Mouse (Mus musculus) midbrain, embryonic 10.5 days (tissue): ENCODE data around the gene Mrpl42. TPM values are rescaled to one million over a fixed set of nuclear protein-coding genes. Genes with fewer than 3 reads are reported as not detected.

ENCODE experiments used
- DNase-seq: peaks from one replicate; pipeline ENCODE4 v3.0.0-alpha.2; 2017; ENCODE audit warnings: low spot score
- H3K27ac ChIP-seq: fragments of 300-500 bp; sonication (generic); replicated peaks from 2 replicates; pipeline ENCODE4 v1.5.1; 2016; ENCODE audit warnings: mild to moderate bottlenecking
- H3K27me3 ChIP-seq: fragments of 300-500 bp; sonication (generic); 2 replicates; pipeline ENCODE4 v1.6.1; 2016; ENCODE audit warnings: low read depth, mild to moderate bottlenecking; ENCODE audit not compliant: poor library complexity, severe bottlenecking
- H3K36me3 ChIP-seq: fragments of 300-500 bp; sonication (generic); 2 replicates; pipeline ENCODE4 v1.6.1; 2016; ENCODE audit warnings: mild to moderate bottlenecking, moderate library complexity
- H3K4me1 ChIP-seq: fragments of 300-500 bp; sonication (generic); 2 replicates; pipeline ENCODE4 v1.6.1; 2016
- H3K4me3 ChIP-seq: fragments of 300-500 bp; sonication (generic); 2 replicates; pipeline ENCODE4 v1.5.1; 2016; ENCODE audit warnings: mild to moderate bottlenecking, moderate library complexity
- H3K9me3 ChIP-seq: fragments of 300-500 bp; sonication (generic); replicated peaks from 2 replicates; pipeline ENCODE4 v1.6.1; 2016; ENCODE audit warnings: mild to moderate bottlenecking
- WGBS: fragments of 180-500 bp; shearing (Covaris S2); methylation state at CpG from one replicate; pipeline ENCODE4 v1.1.7; 2016; 5-methylcytosine and 5-hydroxymethylcytosine counted together
- polyA plus RNA-seq: library from polyadenylated mRNA; unstranded; fragments of >200 nt; fragmentation: Nextera tagmentation; extraction: Ambion mirVana; gene quantifications from 2 replicates; pipeline ENCODE4 v1.2.1, GENCODE M21; 2016

Gene Mrpl42
- polyA plus RNA-seq, 1 experiment from 2014 or later: 398 TPM

DNA sequence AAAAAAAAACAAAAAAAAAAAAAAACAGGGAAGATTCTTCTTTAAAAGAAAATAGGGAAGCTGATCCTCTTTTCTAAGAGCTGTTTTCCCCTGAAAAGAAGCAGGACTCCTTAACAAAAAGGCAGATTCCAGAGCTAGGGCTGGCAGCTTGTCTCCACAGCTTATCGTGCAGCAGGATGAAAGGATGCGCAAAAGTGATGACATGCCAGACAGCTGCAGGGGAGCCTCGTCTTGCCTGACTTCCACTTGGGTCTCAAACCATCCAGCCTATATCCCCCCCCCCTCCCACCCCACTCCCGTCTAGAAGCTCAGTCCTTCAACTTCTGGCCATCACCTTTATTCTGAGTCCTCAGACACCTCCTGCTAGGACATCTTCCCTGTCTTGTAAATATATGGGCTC, 32.8 kb downstream of the Mrpl42 start:
- Histone ChIP-seq H3K4me3 (no peak overlapping the region), H3K36me3 (no peaks in the 10 kb centered on the region), H3K4me1 (peaks cover 11% of the 10 kb centered on the region), H3K9me3 (no peaks in the 10 kb centered on the region), H3K27me3 (no peaks in the 10 kb centered on the region), H3K27ac (no peak overlapping the region)
- 66% methylated on average over 4 of the region's 4 CpGs for WGBS
- DNase-seq: no peak

DNA sequence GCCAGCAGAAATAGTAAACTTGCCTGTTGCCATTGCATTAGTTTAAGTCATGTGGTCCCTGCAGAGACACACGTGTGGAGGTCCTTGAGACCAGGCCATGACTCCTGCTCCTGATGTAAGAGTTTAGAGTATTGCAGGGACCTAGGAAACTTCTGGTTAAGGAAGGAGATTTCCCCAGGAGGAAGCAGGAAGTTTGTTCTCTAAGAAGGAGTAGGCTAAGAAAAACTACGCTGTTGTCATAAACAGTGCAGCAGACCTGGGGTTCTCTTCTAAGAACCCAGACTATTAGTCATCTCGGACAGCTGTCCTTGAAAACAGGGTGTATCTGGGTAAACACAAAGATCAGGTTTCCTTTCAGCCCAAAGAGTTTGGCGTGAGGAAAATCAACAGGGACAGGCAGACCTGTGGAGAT, 36.2 kb downstream of the Mrpl42 start:
- H3K36me3 ChIP-seq: no peaks in the 10 kb centered on the region
- no peak for DNase-seq
- no peaks in the 10 kb centered on the region for H3K9me3 ChIP-seq
- H3K27me3 ChIP-seq: no peaks in the 10 kb centered on the region
- H3K4me3 ChIP-seq: no peak overlapping the region
- H3K4me1 ChIP-seq: peaks cover 22% of the 10 kb centered on the region
- WGBS: 63% methylated on average over 4 of the region's 4 CpGs
- no peak overlapping the region for H3K27ac ChIP-seq

DNA sequence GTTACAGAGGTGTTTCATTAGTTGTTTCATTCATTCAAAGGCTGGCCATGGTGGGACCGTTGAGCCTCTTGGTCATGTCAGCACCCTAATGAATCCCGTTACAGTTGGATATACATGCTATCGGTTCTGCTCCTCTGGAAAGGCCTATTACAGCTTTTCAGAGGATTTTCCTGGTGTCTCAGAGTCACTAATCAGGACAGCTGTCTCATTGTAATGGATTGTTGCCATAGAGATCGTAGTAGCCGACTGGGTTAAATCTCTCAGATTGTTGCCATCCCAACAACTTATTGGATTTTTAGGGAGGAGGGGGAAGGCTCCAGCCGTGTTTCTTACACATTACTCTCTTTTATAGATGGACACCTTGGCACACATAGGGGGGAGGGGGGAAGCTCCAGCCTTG, 37.2 kb downstream of the Mrpl42 start:
- no peak for DNase-seq
- 73% methylated on average over 6 of the region's 6 CpGs for WGBS
- peaks cover 22% of the 10 kb centered on the region for H3K4me1 ChIP-seq
- H3K27ac ChIP-seq: no peak overlapping the region; the same call in 1 of the 2 replicates
- H3K9me3 ChIP-seq: no peaks in the 10 kb centered on the region
- no peaks in the 10 kb centered on the region for H3K27me3 ChIP-seq
- no peaks in the 10 kb centered on the region for H3K36me3 ChIP-seq
- no peak overlapping the region for H3K4me3 ChIP-seq

DNA sequence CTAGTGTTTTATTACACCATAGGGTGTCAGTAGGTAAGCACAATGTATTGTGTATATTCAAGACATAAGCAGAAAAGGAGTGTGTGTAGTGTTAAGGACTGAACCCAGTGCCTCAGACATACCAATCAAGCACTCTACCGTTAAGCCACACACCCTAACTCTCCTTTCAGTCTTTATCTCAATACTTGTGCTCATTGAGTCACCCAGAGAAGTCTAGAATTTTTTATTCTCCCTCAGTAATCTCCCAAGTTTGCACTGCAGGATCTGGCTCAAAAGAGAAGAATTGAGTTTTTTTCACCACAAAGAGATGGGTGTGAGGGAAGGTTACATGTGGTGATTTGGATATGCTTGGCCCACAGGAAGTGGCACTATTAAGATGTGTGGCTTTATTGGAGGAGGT, 39.5 kb downstream of the Mrpl42 start:
- DNase-seq: no peak
- Histone ChIP-seq H3K27me3 (no peaks in the 10 kb centered on the region), H3K9me3 (no peaks in the 10 kb centered on the region), H3K27ac (no peak overlapping the region), H3K36me3 (no peaks in the 10 kb centered on the region), H3K4me1 (peaks cover 22% of the 10 kb centered on the region), H3K4me3 (no peak overlapping the region)
- WGBS: 84% methylated on average over 1 of the region's 1 CpGs

DNA sequence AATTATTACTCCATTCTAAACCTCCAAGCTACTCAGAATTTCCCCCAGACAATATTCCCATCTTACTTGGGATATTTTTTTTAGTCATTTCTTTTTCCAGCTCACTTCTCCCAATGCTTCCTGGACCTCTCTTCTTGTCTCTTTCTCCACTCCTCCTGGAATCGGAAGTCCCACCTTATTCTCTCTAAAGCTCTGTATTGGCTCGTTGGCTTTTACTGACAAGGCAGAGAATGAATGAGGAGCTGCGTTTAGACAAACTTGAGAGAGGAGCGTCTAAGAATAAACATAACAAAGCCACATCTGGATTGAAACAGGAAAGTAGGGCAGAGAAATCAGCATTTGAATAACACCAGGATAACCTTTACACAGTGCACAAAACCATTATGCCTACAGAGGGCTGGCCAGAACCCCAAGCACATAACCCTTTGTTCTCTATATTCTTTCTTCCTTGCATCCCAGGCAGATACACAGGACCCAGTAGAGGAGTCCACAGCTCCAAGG, 40.6 kb downstream of the Mrpl42 start:
- no peak for DNase-seq
- H3K9me3 ChIP-seq: no peaks in the 10 kb centered on the region
- WGBS: 61% methylated on average over 4 of the region's 4 CpGs
- H3K4me3 ChIP-seq: no peak overlapping the region
- H3K27ac ChIP-seq: no peak overlapping the region; the same call in 1 of the 2 replicates
- no peaks in the 10 kb centered on the region for H3K36me3 ChIP-seq
- no peaks in the 10 kb centered on the region for H3K27me3 ChIP-seq
- H3K4me1 ChIP-seq: peaks cover 20% of the 10 kb centered on the region

DNA sequence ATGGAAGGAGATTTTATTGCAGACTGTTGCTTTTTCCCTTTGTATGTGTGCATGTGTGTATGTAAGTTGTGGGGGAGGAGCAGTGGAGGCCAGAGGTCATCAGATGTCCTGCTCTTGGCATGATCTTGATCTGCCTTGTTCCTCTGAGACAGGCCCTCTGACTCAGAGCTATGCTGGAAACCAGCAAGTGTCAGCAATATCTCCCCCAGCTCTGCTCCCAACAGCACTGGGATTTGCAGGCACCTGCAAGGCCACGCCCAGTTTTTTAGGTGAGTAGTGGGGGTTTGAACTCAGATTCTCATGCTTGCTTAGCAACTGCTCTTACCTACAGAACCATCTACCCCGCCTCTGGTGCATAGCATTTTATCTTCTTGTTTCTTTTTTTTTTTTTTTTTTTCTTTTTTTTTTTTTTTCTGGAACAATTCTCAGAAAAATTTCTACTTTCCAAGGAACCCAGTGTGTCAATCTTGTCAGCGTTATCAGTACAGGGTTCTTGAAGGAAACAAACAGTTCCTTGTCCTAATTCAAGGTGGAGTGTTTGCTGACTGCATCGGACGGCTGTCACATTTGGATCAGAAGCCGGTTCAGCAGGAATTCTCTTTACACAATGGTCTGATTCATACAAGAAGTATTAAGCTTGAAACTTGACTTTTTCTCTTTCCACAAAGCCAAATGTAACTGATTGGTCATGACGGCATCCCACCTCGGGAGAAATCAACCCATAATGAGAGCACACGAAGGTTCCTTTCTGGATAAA, 43.5 kb downstream of the Mrpl42 start:
- Histone ChIP-seq H3K36me3 (no peaks in the 10 kb centered on the region), H3K4me3 (no peak overlapping the region), H3K9me3 (no peaks in the 10 kb centered on the region), H3K4me1 (peaks cover 11% of the 10 kb centered on the region), H3K27me3 (no peaks in the 10 kb centered on the region), H3K27ac (no peak overlapping the region)
- WGBS: 91% methylated on average over 9 of the region's 9 CpGs
- DNase-seq: no peak

DNA sequence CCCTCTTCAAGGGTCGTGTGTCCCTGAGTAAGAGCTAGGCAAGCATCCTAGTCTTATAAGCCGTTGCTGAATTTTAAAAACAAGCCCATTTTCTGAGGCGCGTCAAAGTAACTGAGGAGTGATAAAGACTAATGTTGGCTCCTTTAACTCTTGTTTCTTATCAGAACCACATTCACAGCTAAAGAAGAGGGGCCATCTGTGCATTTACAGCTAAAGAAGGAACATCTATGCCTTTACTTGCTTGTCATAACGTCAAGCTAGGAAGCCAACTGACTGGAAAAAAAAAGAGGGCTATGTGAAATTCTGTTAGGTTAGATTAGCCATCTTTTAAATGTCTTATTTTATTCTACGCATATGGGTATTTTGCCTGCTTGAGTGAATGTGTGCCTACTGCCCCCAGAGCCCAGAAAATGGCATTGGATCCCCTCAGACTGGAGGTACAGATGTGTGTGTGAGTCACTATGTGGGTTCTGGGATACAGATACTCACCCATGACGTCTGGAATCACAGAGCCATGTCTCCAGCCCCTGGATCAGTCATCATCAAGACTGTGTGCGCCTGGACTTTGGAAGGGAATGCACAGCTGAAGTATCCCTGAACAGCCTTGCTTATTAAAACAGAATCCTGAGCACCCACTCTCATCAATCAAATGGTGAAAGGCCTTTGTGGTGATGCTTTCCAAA, 44.2 kb downstream of the Mrpl42 start:
- H3K9me3 ChIP-seq: no peaks in the 10 kb centered on the region
- no peak overlapping the region for H3K27ac ChIP-seq
- H3K4me1 ChIP-seq: peaks cover 11% of the 10 kb centered on the region
- 90% methylated on average over 8 of the region's 8 CpGs for WGBS
- no peak overlapping the region for H3K4me3 ChIP-seq
- no peak for DNase-seq
- no peaks in the 10 kb centered on the region for H3K27me3 ChIP-seq
- H3K36me3 ChIP-seq: no peaks in the 10 kb centered on the region

DNA sequence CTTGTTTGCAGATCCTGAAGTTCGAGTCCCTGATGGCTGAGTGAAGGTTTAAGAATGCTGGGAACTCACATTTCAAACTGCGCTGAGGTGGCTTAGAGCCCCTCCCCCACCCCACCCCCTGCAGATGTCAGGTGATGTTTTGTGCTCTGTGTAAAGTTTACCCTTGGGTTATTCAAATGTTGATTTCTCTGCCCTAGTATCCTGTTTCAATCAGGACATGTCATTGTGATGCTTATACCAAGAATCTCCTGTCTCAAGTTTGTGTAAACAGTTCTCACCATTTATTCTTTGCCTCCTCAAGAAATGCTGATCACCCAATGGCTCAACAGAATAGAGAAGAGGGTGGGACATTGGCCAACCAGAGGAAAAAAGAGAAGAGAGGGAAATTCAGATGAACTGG, 45.6 kb downstream of the Mrpl42 start:
- Histone ChIP-seq H3K27me3 (no peaks in the 10 kb centered on the region), H3K4me3 (no peak overlapping the region), H3K9me3 (no peaks in the 10 kb centered on the region), H3K27ac (no peak overlapping the region), H3K4me1 (peaks cover 7% of the 10 kb centered on the region), H3K36me3 (no peaks in the 10 kb centered on the region)
- DNase-seq: no peak
- 58% methylated on average over 2 of the region's 2 CpGs for WGBS

DNA sequence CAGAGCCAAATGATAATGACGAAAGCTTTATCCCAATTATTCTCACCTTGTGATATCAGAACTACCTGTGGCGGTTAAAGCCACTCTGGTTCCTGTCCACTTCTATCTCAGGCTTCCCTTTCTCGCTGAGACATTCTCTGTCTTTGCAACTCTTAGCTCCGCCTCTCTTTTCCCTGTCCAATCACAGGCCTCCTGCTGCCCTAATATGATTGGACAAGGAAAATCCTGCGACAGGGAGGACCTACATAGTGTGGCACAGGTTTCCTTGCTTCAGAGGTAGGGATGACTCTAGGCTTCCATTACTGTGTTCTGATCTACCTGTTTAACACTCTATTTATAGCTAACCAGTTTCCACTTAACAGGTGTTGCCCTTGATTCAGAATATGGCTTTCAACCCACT, 48.5 kb downstream of the Mrpl42 start:
- no peak for DNase-seq
- H3K4me3 ChIP-seq: no peak overlapping the region
- no peak overlapping the region for H3K27ac ChIP-seq
- no peaks in the 10 kb centered on the region for H3K36me3 ChIP-seq
- no peaks in the 10 kb centered on the region for H3K4me1 ChIP-seq
- WGBS: 88% methylated on average over 5 of the region's 5 CpGs
- H3K27me3 ChIP-seq: no peaks in the 10 kb centered on the region
- no peaks in the 10 kb centered on the region for H3K9me3 ChIP-seq

DNA sequence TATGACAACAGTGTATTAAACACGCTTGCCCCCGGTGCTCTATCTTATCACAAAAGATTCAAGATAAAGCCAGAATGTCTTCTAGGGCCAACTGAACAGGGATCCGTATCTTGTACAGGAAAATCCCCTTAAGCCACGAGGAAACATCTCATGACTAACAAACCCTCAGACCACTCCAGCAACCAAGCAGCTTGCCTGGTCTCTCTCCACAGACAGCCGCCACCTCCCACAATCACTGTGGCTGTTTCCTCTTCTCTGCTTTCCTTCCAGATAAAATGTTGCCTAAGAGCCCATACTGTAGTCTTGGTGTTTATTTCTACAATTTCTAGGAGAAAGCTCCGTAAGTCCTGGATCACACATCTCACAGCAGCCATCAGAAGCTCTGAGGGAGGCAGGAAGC, 52.7 kb downstream of the Mrpl42 start:
- Histone ChIP-seq H3K9me3 (no peaks in the 10 kb centered on the region), H3K4me1 (no peaks in the 10 kb centered on the region), H3K36me3 (no peaks in the 10 kb centered on the region), H3K27ac (no peak overlapping the region), H3K4me3 (no peak overlapping the region), H3K27me3 (no peaks in the 10 kb centered on the region)
- WGBS: 86% methylated on average over 6 of the region's 6 CpGs
- DNase-seq: no peak

DNA sequence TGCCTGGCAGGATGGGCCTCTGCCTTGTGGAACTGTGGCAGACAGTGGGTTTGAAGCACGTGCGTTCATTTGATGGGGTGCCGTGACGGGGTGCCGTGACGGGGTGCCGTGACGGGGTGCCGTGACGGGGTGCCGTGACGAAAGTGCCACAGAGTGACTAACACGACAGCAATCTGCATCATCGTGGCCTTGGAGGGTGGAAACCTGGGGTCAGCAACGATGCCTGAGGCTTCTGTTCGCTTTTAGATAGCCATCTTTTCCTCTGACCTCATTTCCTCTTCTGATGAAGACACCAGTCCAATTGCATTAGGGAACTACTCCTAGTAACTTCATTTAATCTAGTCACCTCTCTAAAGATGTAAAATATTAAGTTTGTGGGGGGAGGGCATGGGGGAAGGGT, 53.8 kb downstream of the Mrpl42 start:
- no peak overlapping the region for H3K27ac ChIP-seq
- no peaks in the 10 kb centered on the region for H3K36me3 ChIP-seq
- no peaks in the 10 kb centered on the region for H3K4me1 ChIP-seq
- no peaks in the 10 kb centered on the region for H3K27me3 ChIP-seq
- no peak overlapping the region for H3K4me3 ChIP-seq
- no peaks in the 10 kb centered on the region for H3K9me3 ChIP-seq
- WGBS: 95% methylated on average over 16 of the region's 16 CpGs
- DNase-seq: no peak

DNA sequence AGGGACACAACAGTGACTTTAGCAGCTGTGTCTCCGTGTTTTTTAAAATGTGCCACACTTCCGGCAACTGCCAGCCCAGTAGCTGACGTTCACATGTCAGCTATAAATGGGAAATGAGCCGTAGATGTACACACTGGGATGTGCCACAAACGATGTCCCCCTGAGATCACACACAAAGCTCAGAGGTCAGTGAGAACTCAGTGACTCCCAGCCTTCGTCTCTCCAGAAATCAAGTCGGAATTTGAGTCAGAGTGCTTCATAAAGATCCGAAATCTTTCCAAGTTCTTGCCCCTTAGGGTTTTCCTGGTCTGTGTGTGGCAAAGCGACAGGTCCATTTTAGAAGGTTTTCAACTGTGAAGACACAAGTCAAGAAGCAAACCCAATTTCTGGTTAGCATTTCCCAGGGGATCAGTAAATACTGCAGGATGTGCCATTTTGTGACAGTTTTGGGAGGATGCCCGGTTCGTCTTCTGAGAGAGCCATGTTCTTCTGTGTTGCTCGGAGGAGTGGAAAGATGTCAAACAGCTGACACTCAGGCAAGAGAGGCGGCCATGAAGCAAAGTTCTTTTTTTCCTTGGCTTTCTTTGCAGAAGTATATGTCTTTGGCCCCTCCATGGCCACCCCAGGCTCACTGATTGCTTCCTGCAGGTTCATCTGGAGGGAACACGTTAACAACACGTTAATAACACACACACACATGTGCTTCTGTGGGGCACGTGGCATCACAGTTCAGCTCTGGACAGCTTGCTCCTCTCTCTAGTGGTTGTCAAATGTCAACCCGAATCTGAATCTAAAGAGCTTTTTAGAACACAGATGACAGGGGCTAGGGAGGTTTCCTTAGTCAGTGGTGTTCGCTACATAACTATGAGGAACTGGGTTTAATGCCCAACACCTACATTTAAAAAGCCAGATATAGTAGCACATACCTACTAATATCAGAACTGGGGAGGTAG, 56.4 kb downstream of the Mrpl42 start:
- 90% methylated on average over 18 of the region's 18 CpGs for whole genome bisulfite sequencing
- Histone ChIP-seq H3K27me3 (no peaks in the 10 kb centered on the region), H3K4me1 (no peaks in the 10 kb centered on the region), H3K27ac (no peak overlapping the region), H3K4me3 (no peak overlapping the region), H3K9me3 (no peaks in the 10 kb centered on the region), H3K36me3 (no peaks in the 10 kb centered on the region)
- no peak for DNase-seq
